Mouse (Mus musculus): ENCODE results near the gene Copg2. TPM values are rescaled to one million over a fixed set of nuclear protein-coding genes. Genes with fewer than 3 reads are reported as not detected.

Gene Copg2
- 0.71 and 3.0 TPM in 2 replicates for polyA plus RNA-seq (2012; ENCODE audit: low replicate concordance)

DNA sequence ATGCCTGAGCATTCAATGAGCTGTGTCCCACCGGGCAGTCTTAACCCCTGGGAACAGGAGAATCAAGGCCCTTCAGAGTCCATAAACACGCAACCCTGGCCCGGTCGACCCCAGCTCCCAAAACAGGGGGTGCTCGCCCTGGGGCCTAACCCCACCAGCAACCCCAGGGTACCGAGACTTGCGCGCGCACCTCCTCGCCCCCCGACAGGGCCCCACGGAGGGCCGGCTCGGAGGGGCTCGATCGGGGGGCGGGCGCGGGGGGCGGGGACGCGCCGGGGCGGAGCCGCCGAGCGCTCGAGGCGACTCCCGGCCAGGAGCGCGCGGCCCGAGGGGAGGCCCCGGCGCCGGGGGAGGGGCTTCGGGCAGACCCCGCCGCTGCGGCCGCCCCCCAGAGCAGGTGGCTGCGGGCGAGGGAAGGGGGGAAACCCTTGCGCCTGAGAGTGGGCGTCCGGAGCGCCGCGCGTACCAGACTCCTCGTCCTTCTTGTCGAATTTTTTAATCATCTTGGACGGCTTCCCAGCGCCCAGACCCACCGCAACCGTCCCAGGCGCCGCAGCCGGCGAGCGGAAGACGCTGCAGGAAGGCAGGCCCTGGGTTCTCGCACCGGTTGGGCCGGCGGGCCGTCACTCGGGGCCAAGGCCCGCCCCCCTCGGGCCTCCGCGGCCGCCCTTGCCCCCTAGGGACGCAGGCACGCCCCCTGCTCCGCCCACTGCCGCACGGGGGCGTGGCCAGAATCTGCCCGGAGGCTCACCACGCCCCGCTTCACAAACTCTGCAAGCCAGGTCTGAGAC, at the start of gene Copg2:
Gene Copg2 (minus strand): TSS at position 600 of the 791 bp plus-strand sequence.

DNA sequence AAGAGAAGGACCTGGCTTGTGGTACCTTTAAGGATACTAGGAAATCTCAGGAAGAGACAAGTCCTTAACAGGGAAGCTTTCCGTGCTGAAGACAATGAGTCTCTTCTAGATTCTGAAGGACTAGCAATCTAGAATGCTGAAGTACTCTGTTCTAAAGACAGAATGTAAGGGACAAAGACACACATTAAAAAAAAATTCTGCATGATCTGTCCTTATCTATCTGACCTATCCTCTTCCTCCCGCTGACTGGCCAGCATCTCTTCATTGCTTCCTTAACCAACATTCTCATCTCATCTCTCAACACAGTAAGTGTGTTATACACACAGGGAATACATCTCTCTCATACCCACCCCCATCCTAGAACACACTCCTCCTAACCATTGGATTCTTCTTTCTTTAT, 18.9 kb upstream of the Copg2 start, which contains the start of gene Tsga13:
Gene Tsga13 (minus strand): TSS at position 101 of the 400 bp plus-strand sequence.

GRCm38 (mm10) chr6:30723331-30723730, 173.3 kb downstream of the Copg2 start, which contains the start of gene Mest:
Mest (plus strand) TSS chr6:30723547.

Other genes starting within 250 kb of the Copg2 start
- 34.0 and 34.1 TPM in 2 replicates for gene Cep41, start 203.0 kb downstream of the Copg2 start, polyA plus RNA-seq (2012; ENCODE audit: low replicate concordance)
- 1.5 and 18.1 TPM in 2 replicates for gene Mest, start 173.2 kb downstream of the Copg2 start, polyA plus RNA-seq (2012; ENCODE audit: low replicate concordance)
- gene Tsga13, start 18.8 kb upstream of the Copg2 start, polyA plus RNA-seq (2012; ENCODE audit: low replicate concordance) = not detected in 2 replicates
- gene Klf14, start 62.3 kb upstream of the Copg2 start, polyA plus RNA-seq (2012; ENCODE audit: low replicate concordance) = not detected in 2 replicates

All from leukemia stem cell, adult 10-12 weeks (primary cell).